Mouse (Mus musculus) kidney, embryonic 14.5 days (tissue): ENCODE data around the gene 4930523C07Rik. TPM values are rescaled to one million over a fixed set of nuclear protein-coding genes. Genes with fewer than 3 reads are reported as not detected.

Experiments used
- ATAC-seq: fragments of 200-750 bp; cut with Nextera tagmentation; 2 replicates; pipeline ENCODE4 v1.8.0; 2017; ENCODE audit warnings: moderate number of reproducible peaks, mild to moderate bottlenecking, moderate TSS enrichment, moderate library complexity; ENCODE audit not compliant: low FRiP score, low TSS enrichment
- H3K27ac ChIP-seq: fragments of 300-500 bp; sonication (generic); 2 replicates; pipeline ENCODE4 v1.5.1; 2014; ENCODE audit warnings: low read depth, mild to moderate bottlenecking, low read length, moderate library complexity, mixed read lengths
- H3K27me3 ChIP-seq: fragments of 300-500 bp; sonication (generic); 2 replicates; pipeline ENCODE4 v1.6.1; 2014; ENCODE audit warnings: mild to moderate bottlenecking, low read length; ENCODE audit not compliant: control insufficient read depth, insufficient read depth
- H3K36me3 ChIP-seq: fragments of 300-500 bp; sonication (generic); 2 replicates; pipeline ENCODE4 v1.6.1; 2014; ENCODE audit warnings: low read length, mixed read lengths; ENCODE audit not compliant: control insufficient read depth, insufficient read depth
- H3K4me1 ChIP-seq: fragments of 300-500 bp; sonication (generic); 2 replicates; pipeline ENCODE4 v1.6.1; 2014; ENCODE audit warnings: low read length, mixed read lengths; ENCODE audit not compliant: control insufficient read depth, insufficient read depth
- H3K4me2 ChIP-seq: fragments of 300-500 bp; sonication (generic); replicated peaks from 2 replicates; pipeline ENCODE4 v1.6.1; 2014; ENCODE audit warnings: low read depth, mild to moderate bottlenecking, low read length
- H3K4me3 ChIP-seq: fragments of 300-500 bp; sonication (generic); 2 replicates; pipeline ENCODE4 v1.5.1; 2014; ENCODE audit warnings: mild to moderate bottlenecking, low read length
- H3K9ac ChIP-seq: fragments of 300-500 bp; sonication (generic); 2 replicates; pipeline ENCODE4 v1.6.1; 2014; ENCODE audit warnings: low read depth, mild to moderate bottlenecking, low read length, moderate library complexity
- H3K9me3 ChIP-seq: fragments of 300-500 bp; sonication (generic); 2 replicates; pipeline ENCODE4 v1.6.1; 2016; ENCODE audit warnings: low read length; ENCODE audit not compliant: control insufficient read depth
- WGBS: fragments of 180-500 bp; shearing (Covaris S2); extraction: QIAGEN DNeasy Blood & Tissue Kit; methylation state at CpG from one replicate; pipeline ENCODE4 v1.1.7; 2014; 5-methylcytosine and 5-hydroxymethylcytosine counted together
- polyA plus RNA-seq: library from polyadenylated mRNA; unstranded; fragments of >200 nt; fragmentation: Nextera tagmentation; extraction: Ambion mirVana; gene quantifications from 2 replicates; pipeline ENCODE4 v1.2.1, GENCODE M21; 2014

The 4930523C07Rik gene
- polyA plus RNA-seq, 1 experiment from 2014 or later, result 28.5 TPM

DNA sequence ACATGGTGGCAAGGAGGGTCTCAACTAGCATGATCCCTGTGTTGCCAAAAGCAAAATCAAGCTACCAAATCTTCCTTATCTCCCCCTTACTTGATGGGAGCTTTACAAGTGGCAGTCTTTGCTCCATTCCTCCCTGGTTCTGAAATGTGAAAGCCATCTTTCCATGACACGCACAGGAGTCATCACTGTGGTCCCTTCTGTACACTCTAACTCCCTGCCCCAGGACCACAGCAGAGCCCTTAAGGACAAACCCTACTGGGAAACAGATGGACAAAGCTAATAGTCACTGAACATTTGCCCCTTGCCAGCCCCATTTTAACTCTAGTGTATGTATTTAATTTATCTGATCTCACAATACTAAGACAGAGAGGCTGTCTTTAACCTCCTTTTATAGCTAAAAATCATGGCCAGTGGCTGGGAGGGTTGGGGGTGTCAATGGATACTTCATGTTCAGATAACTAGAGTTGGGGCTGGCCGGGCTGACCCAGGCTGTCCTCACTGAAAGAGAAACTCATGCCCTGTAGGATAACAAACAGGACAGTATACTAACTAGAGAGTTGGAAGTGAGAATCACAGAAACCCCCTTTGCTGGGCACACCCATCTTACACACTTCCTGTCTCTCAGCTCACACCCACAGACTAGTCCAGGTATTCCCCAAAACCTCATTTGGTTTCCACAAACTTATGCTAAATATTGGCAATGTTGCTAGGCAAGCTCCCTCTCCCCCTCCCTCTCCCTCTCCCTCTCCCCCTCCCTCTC lies 8.6 kb downstream of the 4930523C07Rik start:
- Histone ChIP-seq H3K27me3 (no peaks in the 10 kb centered on the region), H3K9me3 (no peaks in the 10 kb centered on the region), H3K36me3 (no peaks in the 10 kb centered on the region), H3K27ac (no peak overlapping the region), H3K4me1 (no peaks in the 10 kb centered on the region), H3K4me3 (no peak overlapping the region), H3K9ac (no peak overlapping the region), H3K4me2 (no peak overlapping the region)
- 90% methylated on average over 2 of the region's 2 CpGs for WGBS
- no peak for ATAC-seq

DNA sequence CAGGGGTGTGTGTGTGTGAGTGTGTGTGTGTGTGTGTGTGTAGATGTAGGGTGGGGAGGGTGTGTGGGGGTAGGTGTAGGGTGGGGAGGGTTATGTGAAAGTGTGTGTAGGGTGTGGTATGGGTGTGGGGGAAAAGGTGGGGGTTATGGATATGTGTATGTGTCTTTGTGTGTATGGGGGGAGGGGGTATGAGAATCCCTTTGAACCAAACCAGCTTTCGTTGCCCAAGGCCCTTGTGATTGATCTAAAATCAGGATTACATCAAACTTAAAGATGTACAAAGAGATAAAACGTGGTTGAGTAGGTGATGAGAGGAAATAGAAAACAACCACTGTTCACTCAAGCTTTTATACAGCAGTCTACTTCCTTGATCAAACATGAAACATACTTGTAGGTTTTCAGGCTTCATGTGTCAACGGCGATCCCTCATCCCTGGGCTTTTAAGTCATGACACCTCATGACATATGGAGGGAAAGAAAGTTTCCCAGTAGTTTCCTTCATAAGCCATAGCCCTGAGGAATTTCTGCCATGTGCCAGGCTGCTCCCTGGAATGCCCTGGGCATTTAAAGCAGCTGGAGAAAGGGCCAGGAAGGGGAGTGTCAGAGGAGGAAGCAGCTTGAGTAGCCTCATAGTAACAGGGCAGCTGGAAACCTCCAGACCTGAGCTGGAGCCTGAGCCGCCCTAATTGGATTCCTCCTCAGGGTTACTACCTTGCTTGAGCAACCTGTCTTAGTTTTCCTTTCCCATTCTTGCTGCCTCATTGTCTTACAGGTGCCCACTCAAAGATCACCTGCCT lies 9.5 kb downstream of the 4930523C07Rik start:
- no peak overlapping the region for H3K27ac ChIP-seq
- 77% methylated on average over 5 of the region's 5 CpGs for WGBS
- ATAC-seq, result no peak

GRCm38 (mm10) chr1:160054366-160055078 lies 10.3 kb downstream of the 4930523C07Rik start:
- Histone ChIP-seq H3K4me2 (no peak overlapping the region), H3K27me3 (no peaks in the 10 kb centered on the region), H3K9ac (no peak overlapping the region), H3K27ac (no peak overlapping the region), H3K36me3 (no peaks in the 10 kb centered on the region), H3K4me1 (no peaks in the 10 kb centered on the region), H3K4me3 (no peak overlapping the region), H3K9me3 (no peaks in the 10 kb centered on the region)
- WGBS, result 87% methylated on average over 5 of the region's 5 CpGs
- ATAC-seq, result no peak

More for the DNA sequence above, 9.5 kb downstream of the 4930523C07Rik start:
- Histone ChIP-seq H3K4me3 (no peak overlapping the region), H3K4me2 (no peak overlapping the region), H3K27me3 (no peaks in the 10 kb centered on the region), H3K4me1 (no peaks in the 10 kb centered on the region), H3K9ac (no peak overlapping the region), H3K9me3 (no peaks in the 10 kb centered on the region), H3K36me3 (no peaks in the 10 kb centered on the region)

DNA sequence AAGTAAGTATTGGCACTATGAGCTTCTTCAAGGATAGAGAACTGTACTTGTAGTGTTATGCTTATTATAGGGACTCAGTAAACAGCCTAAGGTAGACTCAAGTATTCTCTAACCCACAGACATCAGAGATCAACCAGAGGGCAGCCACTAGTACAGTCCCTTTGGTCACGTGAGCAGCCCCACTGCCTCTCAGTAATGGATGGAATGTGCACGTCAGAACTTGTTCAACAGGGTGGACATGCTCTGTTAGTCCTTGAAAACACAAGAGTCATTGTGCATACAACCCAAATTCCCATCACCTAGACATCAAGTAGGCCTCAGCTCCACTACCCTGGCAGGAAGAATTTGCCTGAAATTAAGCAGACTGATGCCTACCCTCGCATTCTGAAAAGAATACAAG lies 13.5 kb downstream of the 4930523C07Rik start:
- Histone ChIP-seq H3K4me2 (no peak overlapping the region), H3K9me3 (no peaks in the 10 kb centered on the region), H3K27me3 (no peaks in the 10 kb centered on the region), H3K9ac (no peak overlapping the region), H3K27ac (0 out of 2 replicates have a peak overlapping the region, but pooled peaks have one; percentile 12), H3K36me3 (no peaks in the 10 kb centered on the region), H3K4me3 (no peak overlapping the region), H3K4me1 (0 out of 2 replicates have a peak, but pooled peaks cover 2% of the 10 kb centered on the region)
- WGBS, result 45% methylated on average over 3 of the region's 3 CpGs
- ATAC-seq, result peak; percentile 78

DNA sequence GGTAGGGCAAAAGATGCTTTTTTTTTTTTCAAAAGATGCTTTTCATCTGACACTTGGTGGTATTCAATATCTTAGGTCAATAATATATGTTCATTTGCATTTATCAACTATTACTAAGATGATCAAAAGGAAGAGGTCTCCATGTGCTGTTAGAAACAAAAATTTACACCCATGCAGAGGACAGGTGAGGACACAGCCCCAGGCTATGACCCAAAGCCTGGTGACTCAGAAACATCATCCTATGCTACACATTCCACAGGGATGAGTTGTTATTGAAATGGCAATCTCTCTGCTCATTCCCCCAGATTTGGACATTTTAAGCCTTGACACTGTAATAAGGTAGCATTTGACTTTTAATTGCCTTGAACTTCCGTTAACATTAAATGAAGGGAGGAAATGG lies 15.7 kb downstream of the 4930523C07Rik start:
- no peak overlapping the region for H3K27ac ChIP-seq
- 0 out of 2 replicates have a peak, but pooled peaks cover 2% of the 10 kb centered on the region for H3K4me1 ChIP-seq
- no peak overlapping the region for H3K4me3 ChIP-seq
- no peaks in the 10 kb centered on the region for H3K9me3 ChIP-seq
- H3K27me3 ChIP-seq, result no peaks in the 10 kb centered on the region
- H3K36me3 ChIP-seq, result no peaks in the 10 kb centered on the region
- ATAC-seq, result no peak
- no peak overlapping the region for H3K4me2 ChIP-seq
- 43% methylated on average over 1 of the region's 1 CpGs for WGBS
- H3K9ac ChIP-seq, result no peak overlapping the region

DNA sequence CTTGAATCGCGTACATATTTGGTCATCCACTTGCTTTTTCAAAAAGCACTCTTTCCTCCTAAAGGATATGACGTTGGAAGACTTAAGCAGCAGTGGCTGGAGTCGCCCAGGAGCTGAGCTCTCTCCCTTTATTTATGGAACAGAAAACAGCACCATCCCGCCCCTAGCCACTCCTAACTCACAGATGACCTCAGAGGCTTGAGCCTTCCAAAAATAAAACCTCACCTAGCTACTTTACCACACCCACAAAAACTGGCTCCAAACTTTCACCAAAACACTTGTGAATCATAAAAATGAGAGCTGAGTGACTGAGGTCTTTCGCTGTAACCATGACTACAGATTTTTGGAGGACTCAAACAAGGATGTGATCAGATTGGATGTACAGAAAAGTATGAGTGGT lies 16.4 kb downstream of the 4930523C07Rik start:
- Histone ChIP-seq H3K9me3 (no peaks in the 10 kb centered on the region), H3K4me3 (no peak overlapping the region), H3K4me1 (0 out of 2 replicates have a peak, but pooled peaks cover 2% of the 10 kb centered on the region), H3K4me2 (no peak overlapping the region), H3K27ac (no peak overlapping the region), H3K9ac (no peak overlapping the region), H3K36me3 (no peaks in the 10 kb centered on the region), H3K27me3 (no peaks in the 10 kb centered on the region)
- WGBS, result 49% methylated on average over 6 of the region's 6 CpGs
- no peak for ATAC-seq

DNA sequence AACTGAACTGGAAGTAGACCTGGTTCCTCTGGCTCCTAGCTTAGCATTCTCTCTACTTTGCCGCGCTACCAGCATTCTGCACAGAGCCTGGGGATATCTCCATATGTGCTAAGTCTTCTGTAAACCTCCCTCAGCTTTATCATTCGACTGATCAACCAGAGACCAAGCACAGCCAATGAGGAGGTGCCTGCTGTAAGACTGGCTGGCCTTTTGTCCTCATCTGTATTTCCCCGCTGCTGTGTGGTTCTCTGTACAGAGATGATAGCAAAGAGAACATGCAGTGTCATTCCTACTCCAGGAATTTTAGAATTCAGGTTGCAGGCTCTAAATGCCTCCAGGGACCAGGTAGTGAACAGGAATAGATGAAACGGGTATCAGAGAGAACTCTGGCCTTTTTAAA lies 17.1 kb downstream of the 4930523C07Rik start:
- no peak for ATAC-seq

DNA sequence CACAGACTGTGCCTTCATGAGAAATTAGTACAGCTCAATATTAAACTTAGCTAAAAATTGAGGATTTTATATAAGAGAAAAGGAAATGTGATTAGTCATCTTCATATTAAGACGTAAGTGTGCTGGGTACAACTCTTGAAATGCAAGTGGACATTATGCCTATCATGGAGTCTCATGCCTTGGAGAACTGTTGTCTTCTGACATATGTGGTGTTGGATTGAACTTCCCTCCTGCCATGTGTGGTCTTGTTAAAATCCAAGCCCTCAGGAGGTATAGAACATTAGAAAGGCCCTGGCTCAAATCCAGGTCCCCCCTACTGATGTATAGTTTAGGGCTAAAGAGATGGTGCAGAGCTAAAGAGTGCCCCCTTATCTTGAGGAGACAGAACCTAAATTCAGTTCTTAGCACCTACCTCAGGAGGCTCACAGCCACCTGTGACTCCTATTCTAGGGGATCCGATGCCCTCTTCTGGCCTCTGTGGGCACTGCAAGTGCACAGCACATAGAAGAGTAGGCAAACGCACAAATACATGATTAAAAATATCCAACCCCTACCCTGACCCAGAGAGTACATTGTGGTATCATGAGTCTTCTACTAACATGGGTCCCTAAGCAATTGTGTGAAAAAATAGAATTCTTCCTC lies 17.7 kb downstream of the 4930523C07Rik start:
- Histone ChIP-seq H3K4me1 (0 out of 2 replicates have a peak, but pooled peaks cover 2% of the 10 kb centered on the region), H3K9ac (no peak overlapping the region), H3K27ac (no peak overlapping the region), H3K27me3 (no peaks in the 10 kb centered on the region), H3K9me3 (no peaks in the 10 kb centered on the region), H3K4me3 (no peak overlapping the region), H3K4me2 (no peak overlapping the region), H3K36me3 (no peaks in the 10 kb centered on the region)
- ATAC-seq, result no peak
- 57% methylated on average over 3 of the region's 3 CpGs for WGBS

More for the DNA sequence above, 17.1 kb downstream of the 4930523C07Rik start:
- 82% methylated on average over 5 of the region's 5 CpGs for WGBS
- Histone ChIP-seq H3K4me1 (0 out of 2 replicates have a peak, but pooled peaks cover 2% of the 10 kb centered on the region), H3K4me3 (no peak overlapping the region), H3K27ac (no peak overlapping the region), H3K36me3 (no peaks in the 10 kb centered on the region), H3K4me2 (no peak overlapping the region), H3K9ac (no peak overlapping the region), H3K9me3 (no peaks in the 10 kb centered on the region), H3K27me3 (no peaks in the 10 kb centered on the region)
